Mouse (Mus musculus) embryonic facial prominence, embryonic 13.5 days (tissue): ENCODE results near the gene Ube2b. TPM values are rescaled to one million over a fixed set of nuclear protein-coding genes. Genes with fewer than 3 reads are reported as not detected.
A peak's percentile ranks its signal among the peaks of the same experiment; 100 is the strongest.

ENCODE experiments used
- ATAC-seq: fragments of 200-750 bp; cut with Nextera tagmentation; 2 replicates; pipeline ENCODE4 v1.8.0; 2017; ENCODE audit warnings: low read depth; ENCODE audit not compliant: insufficient number of reproducible peaks, insufficient read depth, low FRiP score, low TSS enrichment
- H3K27ac ChIP-seq: fragments of 300-500 bp; sonication (generic); 2 replicates; pipeline ENCODE4 v1.5.1; 2015; ENCODE audit warnings: moderate library complexity, mild to moderate bottlenecking, inconsistent platforms
- H3K27me3 ChIP-seq: fragments of 300-500 bp; sonication (generic); 2 replicates; pipeline ENCODE4 v1.6.1; 2015; ENCODE audit warnings: mild to moderate bottlenecking, inconsistent platforms
- H3K36me3 ChIP-seq: fragments of 300-500 bp; sonication (generic); 2 replicates; pipeline ENCODE4 v1.6.1; 2015; ENCODE audit warnings: mild to moderate bottlenecking, inconsistent platforms
- H3K4me1 ChIP-seq: fragments of 300-500 bp; sonication (generic); 2 replicates; pipeline ENCODE4 v1.6.1; 2015; ENCODE audit warnings: inconsistent platforms
- H3K4me2 ChIP-seq: fragments of 300-500 bp; sonication (generic); 2 replicates; pipeline ENCODE4 v1.6.1; 2015; ENCODE audit warnings: moderate library complexity, mild to moderate bottlenecking, inconsistent platforms
- H3K4me3 ChIP-seq: fragments of 300-500 bp; sonication (generic); 2 replicates; pipeline ENCODE4 v1.5.1; 2015; ENCODE audit warnings: mild to moderate bottlenecking, inconsistent platforms
- H3K9ac ChIP-seq: fragments of 300-500 bp; sonication (generic); 2 replicates; pipeline ENCODE4 v1.6.1; 2015; ENCODE audit warnings: mild to moderate bottlenecking, inconsistent platforms
- H3K9me3 ChIP-seq: fragments of 300-500 bp; sonication (generic); 2 replicates; pipeline ENCODE4 v1.6.1; 2016; ENCODE audit warnings: inconsistent platforms
- WGBS: fragments of 180-500 bp; shearing (Covaris S2); methylation state at CpG from one replicate; pipeline ENCODE4 v1.1.7; 2015; ENCODE audit warnings: mixed read lengths; 5-methylcytosine and 5-hydroxymethylcytosine counted together
- polyA plus RNA-seq: library from polyadenylated mRNA; unstranded; fragments of >200 nt; fragmentation: Nextera tagmentation; extraction: Ambion mirVana; gene quantifications from 2 replicates; pipeline ENCODE4 v1.2.1, GENCODE M21; 2015

Gene Ube2b
- polyA plus RNA-seq, 1 experiment from 2014 or later, result 233 TPM

DNA sequence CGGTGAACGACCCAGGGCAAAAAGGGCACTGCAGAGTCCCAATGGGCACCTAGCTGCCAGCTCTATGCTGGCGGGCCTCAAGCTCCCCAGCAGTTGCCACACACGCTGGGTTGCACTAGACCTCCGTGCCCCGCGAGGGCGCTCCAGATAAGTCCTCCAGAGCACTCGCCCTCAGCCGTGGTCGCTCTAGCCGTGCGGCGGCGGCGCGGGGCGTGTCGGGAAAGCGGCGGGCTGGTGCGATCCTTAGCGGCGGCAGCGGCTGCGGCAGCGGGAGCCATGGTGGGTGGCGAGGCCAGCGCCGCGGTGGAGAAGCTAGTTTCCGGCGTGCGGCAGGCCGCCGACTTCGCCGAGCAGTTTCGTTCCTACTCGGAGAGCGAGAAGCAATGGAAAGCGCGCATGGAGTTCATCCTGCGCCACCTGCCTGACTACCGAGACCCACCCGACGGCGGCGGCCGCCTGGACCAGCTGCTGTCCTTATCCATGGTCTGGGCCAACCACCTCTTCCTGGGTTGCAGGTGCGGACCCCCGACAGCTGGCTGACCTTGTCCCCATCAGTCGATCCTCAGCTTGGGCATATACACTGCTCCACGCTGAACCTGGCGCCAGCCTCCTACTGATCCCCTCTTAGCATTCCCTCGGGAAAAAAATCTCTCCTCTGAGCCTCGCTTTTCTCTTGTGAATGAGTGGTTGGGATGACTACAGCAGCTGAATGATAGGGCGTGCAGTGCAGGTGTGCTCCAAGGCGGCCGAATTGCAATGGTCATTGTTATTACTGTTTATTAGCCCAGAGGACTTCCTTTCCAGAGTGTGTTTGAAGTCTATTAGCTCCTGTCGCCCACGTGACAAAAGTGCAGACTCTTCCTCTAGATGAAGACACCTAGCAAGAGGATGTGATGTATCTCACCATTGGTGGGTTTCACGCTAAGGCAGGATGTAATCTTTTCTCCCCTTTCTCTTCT is 32.8 kb downstream of the Ube2b start, which contains the start of gene Cdkn2aipnl:
Gene Cdkn2aipnl, plus strand, starts transcription at position 219 of the 959 bp plus-strand sequence.
- peak; percentile 83 for ATAC-seq
- H3K27ac ChIP-seq, result peak within 1 kb of the TSS; percentile 19

DNA sequence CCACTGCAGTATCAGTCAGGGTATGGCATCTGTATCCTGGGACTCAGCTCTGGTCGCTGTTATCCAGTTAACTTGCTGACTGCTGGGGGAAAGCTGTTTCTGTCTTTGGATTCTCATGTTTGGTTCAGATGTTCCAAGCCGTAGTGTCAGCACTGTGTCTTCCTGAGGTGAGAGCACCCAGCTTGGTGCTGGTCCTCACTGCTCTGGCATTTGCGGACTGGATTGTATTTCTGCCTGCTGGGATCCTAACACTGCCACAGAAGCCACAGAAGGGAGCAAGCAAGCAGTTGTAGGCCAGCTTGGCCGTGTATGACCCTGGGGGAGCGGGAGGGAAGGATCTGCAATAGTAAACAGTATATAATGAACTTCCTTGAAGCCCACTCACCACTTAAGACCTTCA is 33.9 kb downstream of the Ube2b start:
- Histone ChIP-seq H3K27ac (no peak overlapping the region), H3K9ac (no peak overlapping the region), H3K4me3 (no peak overlapping the region), H3K9me3 (no peaks in the 10 kb centered on the region), H3K27me3 (no peaks in the 10 kb centered on the region), H3K4me1 (peaks cover 14% of the 10 kb centered on the region), H3K4me2 (no peak overlapping the region), H3K36me3 (peaks cover 18% of the 10 kb centered on the region)
- no peak for ATAC-seq
- 79% methylated on average over 5 of the region's 5 CpGs for WGBS

More for the DNA sequence above, 32.8 kb downstream of the Ube2b start, which contains the start of gene Cdkn2aipnl:
- H3K9ac ChIP-seq, result peak within 1 kb of the TSS; percentile 81
- 2% methylated on average over 63 of the region's 63 CpGs for WGBS
- peaks cover 14% of the 10 kb centered on the region for H3K4me1 ChIP-seq
- no peaks in the 10 kb centered on the region for H3K27me3 ChIP-seq
- H3K36me3 ChIP-seq, result peaks cover 29% of the 10 kb centered on the region
- H3K4me2 ChIP-seq, result peak within 1 kb of the TSS; percentile 94
- H3K9me3 ChIP-seq, result no peaks in the 10 kb centered on the region
- peak within 1 kb of the TSS; percentile 65 for H3K4me3 ChIP-seq

DNA sequence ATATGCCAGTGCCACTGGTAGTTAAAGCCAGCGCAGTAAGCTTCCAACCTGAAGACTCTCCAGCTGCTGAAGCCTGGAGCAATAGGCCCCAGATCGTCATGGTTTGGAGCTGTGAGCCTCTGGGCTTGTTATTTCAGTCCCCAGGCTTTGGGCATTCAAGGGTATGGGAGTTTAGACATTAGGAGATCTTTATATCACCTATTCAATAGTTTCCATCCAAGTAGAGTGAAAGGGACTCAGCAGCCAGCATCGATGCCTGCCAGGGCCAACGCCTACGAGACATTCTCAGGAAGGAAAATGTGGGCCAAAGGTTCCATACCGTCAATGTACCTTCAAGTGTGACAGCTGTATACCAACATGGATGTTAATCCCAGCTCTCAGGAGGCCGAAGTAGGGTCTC is 38.3 kb downstream of the Ube2b start:
- no peak for ATAC-seq
- Histone ChIP-seq H3K4me3 (no peak overlapping the region), H3K9ac (no peak overlapping the region), H3K36me3 (no peaks in the 10 kb centered on the region), H3K4me2 (no peak overlapping the region), H3K27ac (no peak overlapping the region), H3K27me3 (no peaks in the 10 kb centered on the region), H3K4me1 (peaks cover 2% of the 10 kb centered on the region; the same call in 1 of the 2 replicates), H3K9me3 (no peaks in the 10 kb centered on the region)
- WGBS, result 86% methylated on average over 7 of the region's 7 CpGs

DNA sequence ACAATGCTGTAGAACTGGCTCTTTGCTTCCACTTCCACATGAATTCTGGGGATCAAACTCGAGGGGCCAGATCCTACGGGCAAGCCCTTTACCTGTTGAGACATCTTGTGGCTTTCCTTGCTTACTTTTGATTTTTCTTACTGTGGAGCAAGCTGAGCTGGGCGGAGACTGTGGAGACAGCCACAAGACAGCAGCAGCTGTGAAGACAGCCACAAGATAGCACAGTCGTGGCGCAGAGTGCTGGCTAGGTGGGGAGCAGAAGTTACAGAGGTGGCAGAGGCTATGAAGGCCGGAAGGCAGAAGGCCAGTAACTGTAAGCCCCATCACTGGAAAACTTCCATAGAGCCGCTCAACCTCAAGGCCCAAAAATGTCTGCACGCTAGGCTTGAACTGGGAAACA is 38.8 kb downstream of the Ube2b start:
- Histone ChIP-seq H3K27me3 (no peaks in the 10 kb centered on the region), H3K9ac (no peak overlapping the region), H3K36me3 (no peaks in the 10 kb centered on the region), H3K27ac (no peak overlapping the region), H3K4me3 (no peak overlapping the region), H3K9me3 (no peaks in the 10 kb centered on the region), H3K4me2 (no peak overlapping the region), H3K4me1 (no peaks in the 10 kb centered on the region)
- WGBS, result 82% methylated on average over 8 of the region's 8 CpGs
- no peak for ATAC-seq

GRCm38 (mm10) chr11:51960967-51961471 is 39.5 kb downstream of the Ube2b start:
- Histone ChIP-seq H3K9me3 (no peaks in the 10 kb centered on the region), H3K4me1 (no peaks in the 10 kb centered on the region)
- no peak for ATAC-seq

GRCm38 (mm10) chr11:51960061-51960460 is 40.5 kb downstream of the Ube2b start:
- Histone ChIP-seq H3K4me2 (no peak overlapping the region), H3K4me1 (no peaks in the 10 kb centered on the region), H3K4me3 (no peak overlapping the region), H3K9ac (no peak overlapping the region), H3K9me3 (no peaks in the 10 kb centered on the region), H3K36me3 (no peaks in the 10 kb centered on the region), H3K27ac (no peak overlapping the region), H3K27me3 (no peaks in the 10 kb centered on the region)
- no peak for ATAC-seq
- 90% methylated on average over 4 of the region's 4 CpGs for WGBS

More at GRCm38 (mm10) chr11:51960967-51961471, 39.5 kb downstream of the Ube2b start:
- Histone ChIP-seq H3K9ac (no peak overlapping the region), H3K4me3 (no peak overlapping the region), H3K27me3 (no peaks in the 10 kb centered on the region), H3K4me2 (no peak overlapping the region), H3K27ac (no peak overlapping the region), H3K36me3 (no peaks in the 10 kb centered on the region)
- 71% methylated on average over 11 of the region's 11 CpGs for WGBS

DNA sequence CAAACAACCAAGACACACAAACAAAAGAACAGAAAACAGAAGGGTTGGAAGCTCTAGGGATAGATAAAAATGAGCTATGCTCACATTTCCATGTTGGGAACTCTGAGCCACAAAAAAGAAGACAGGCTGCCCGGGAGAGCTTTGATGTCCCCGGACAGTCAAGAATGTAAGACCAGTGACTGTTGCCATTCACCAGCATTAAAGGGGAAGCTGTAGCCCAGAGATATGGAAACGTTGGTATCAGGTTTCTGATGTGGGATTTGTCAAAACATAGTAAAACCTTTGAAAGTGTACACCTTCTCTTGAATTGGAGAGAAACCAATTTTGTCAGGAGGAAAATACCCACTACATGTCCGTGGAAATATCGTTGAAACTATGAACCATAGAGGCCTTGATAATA is 41.1 kb downstream of the Ube2b start:
- Histone ChIP-seq H3K4me3 (no peak overlapping the region), H3K9me3 (no peaks in the 10 kb centered on the region), H3K27me3 (no peaks in the 10 kb centered on the region), H3K36me3 (no peaks in the 10 kb centered on the region), H3K9ac (no peak overlapping the region), H3K4me2 (no peak overlapping the region), H3K4me1 (no peaks in the 10 kb centered on the region), H3K27ac (no peak overlapping the region)
- 67% methylated on average over 5 of the region's 5 CpGs for WGBS
- no peak for ATAC-seq

- ATAC-seq, result no peak
These were observed 42.8 kb downstream of the Ube2b start for GRCm38 (mm10) chr11:51957760-51958159.

GRCm38 (mm10) chr11:51956112-51956511 is 44.5 kb downstream of the Ube2b start:
- no peak overlapping the region for H3K4me2 ChIP-seq

More at GRCm38 (mm10) chr11:51957760-51958159, 42.8 kb downstream of the Ube2b start:
- no peaks in the 10 kb centered on the region for H3K36me3 ChIP-seq
- H3K9ac ChIP-seq, result no peak overlapping the region
- no peak overlapping the region for H3K27ac ChIP-seq
- H3K4me3 ChIP-seq, result no peak overlapping the region
- no peaks in the 10 kb centered on the region for H3K9me3 ChIP-seq
- no peaks in the 10 kb centered on the region for H3K4me1 ChIP-seq
- no peaks in the 10 kb centered on the region for H3K27me3 ChIP-seq
- no peak overlapping the region for H3K4me2 ChIP-seq
- 89% methylated on average over 4 of the region's 4 CpGs for WGBS

DNA sequence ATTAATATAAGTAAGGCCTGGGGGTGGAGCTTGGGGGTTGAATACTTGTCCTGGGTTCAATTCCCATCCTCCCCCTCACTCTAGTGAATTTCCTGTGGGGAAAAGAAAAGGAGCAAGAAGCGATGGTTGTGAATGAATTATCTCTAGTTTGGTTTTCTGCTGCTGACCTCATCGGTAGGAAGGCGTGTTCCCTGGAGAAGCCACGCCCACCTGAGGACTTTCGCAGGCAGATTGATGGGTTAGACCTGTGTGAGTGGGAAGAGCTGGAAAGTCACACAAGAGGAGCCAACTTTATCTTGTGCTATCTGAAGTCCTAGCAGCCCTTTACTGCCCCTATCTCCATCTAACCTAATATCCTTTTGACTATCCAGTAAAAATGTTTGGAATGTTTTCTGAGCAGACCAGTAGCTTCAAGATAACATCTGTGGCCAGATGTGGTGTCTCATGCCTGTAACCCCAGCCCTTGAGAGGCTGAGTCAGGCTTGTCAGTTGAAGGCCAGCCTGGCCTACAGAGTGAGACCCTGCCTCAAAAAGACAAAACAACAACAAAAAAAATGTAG is 48.6 kb downstream of the Ube2b start:
- Histone ChIP-seq H3K9ac (no peak overlapping the region), H3K4me1 (no peaks in the 10 kb centered on the region), H3K27me3 (no peaks in the 10 kb centered on the region), H3K9me3 (no peaks in the 10 kb centered on the region), H3K36me3 (no peaks in the 10 kb centered on the region), H3K4me3 (no peak overlapping the region), H3K4me2 (no peak overlapping the region), H3K27ac (no peak overlapping the region)
- ATAC-seq, result no peak
- 67% methylated on average over 5 of the region's 5 CpGs for WGBS

More at GRCm38 (mm10) chr11:51956112-51956511, 44.5 kb downstream of the Ube2b start:
- no peaks in the 10 kb centered on the region for H3K36me3 ChIP-seq
- no peak for ATAC-seq
- H3K4me1 ChIP-seq, result no peaks in the 10 kb centered on the region
- no peak overlapping the region for H3K27ac ChIP-seq
- no peak overlapping the region for H3K9ac ChIP-seq
- H3K27me3 ChIP-seq, result no peaks in the 10 kb centered on the region
- 66% methylated on average over 9 of the region's 9 CpGs for WGBS
- H3K4me3 ChIP-seq, result no peak overlapping the region
- H3K9me3 ChIP-seq, result no peaks in the 10 kb centered on the region

- H3K27ac ChIP-seq, result no peak overlapping the region
- 90% methylated on average over 9 of the region's 9 CpGs for WGBS
- no peak for ATAC-seq
These were observed 50.6 kb downstream of the Ube2b start for GRCm38 (mm10) chr11:51949919-51950318.

More at GRCm38 (mm10) chr11:51949919-51950318, 50.6 kb downstream of the Ube2b start:
- Histone ChIP-seq H3K36me3 (no peaks in the 10 kb centered on the region), H3K27me3 (no peaks in the 10 kb centered on the region), H3K4me3 (no peak overlapping the region), H3K9ac (no peak overlapping the region), H3K4me1 (no peaks in the 10 kb centered on the region), H3K4me2 (no peak overlapping the region), H3K9me3 (no peaks in the 10 kb centered on the region)
